Mouse (Mus musculus): ENCODE results near the gene Lsm4. TPM values are rescaled to one million over a fixed set of nuclear protein-coding genes. Genes with fewer than 3 reads are reported as not detected.

Gene Lsm4
- total and polyA plus RNA-seq, 3 experiments, result 94.1 to 889 (median 174) TPM

- DNase-seq (ENCODE audit: low spot score), result no peak
Observed at GRCm38 (mm10) chr8:70702842-70703182, 29.8 kb downstream of the Lsm4 start.

GRCm38 (mm10) chr8:70703287-70703686 is 30.2 kb downstream of the Lsm4 start, which contains the start of gene Iqcn:
TSS of gene Iqcn (plus strand) at chr8:70703457.
- ATAC-seq (ENCODE audit: extremely low read depth, insufficient number of reproducible peaks, low FRiP score, poor library complexity, severe bottlenecking) (no peak), DNase-seq (ENCODE audit: low spot score) (no peak)
- H3K4me3 ChIP-seq (ENCODE audit: low read depth, low read length), result no peak within 1 kb of the TSS
- no peaks in the 10 kb centered on the region for H3K9me3 ChIP-seq (replicated peaks)
- H3K27me3 ChIP-seq (ENCODE audit: insufficient read depth, low read length), result peaks cover 28% of the 10 kb centered on the region
- peaks cover 29% of the 10 kb centered on the region for H3K4me1 ChIP-seq (ENCODE audit: insufficient read depth, low read depth, low read length)
- H3K36me3 ChIP-seq (replicated peaks), result peaks cover 15% of the 10 kb centered on the region
- no peak for TF ChIP-seq GATA1 (IDR thresholded peaks at IDR 0.05; ENCODE audit: borderline replicate concordance, low read length)
- TF ChIP-seq POLR2AphosphoS5 (IDR thresholded peaks at IDR 0.05; ENCODE audit: insufficient replicate concordance, low read depth, low read length), result no peak
- TF ChIP-seq TAL1 (conservative IDR thresholded peaks at IDR 0.05; ENCODE audit: low read depth, low read length), result no peak
- no peak for TF ChIP-seq GATA2 (IDR thresholded peaks at IDR 0.05; ENCODE audit: borderline replicate concordance, low read depth, low read length)
- no peak for TF ChIP-seq CTCF (IDR thresholded peaks at IDR 0.05; ENCODE audit: low read depth, low read length)

More at GRCm38 (mm10) chr8:70702842-70703182, 29.8 kb downstream of the Lsm4 start:
- ATAC-seq (ENCODE audit: extremely low read depth, insufficient number of reproducible peaks, low FRiP score, poor library complexity, severe bottlenecking), result no peak
- H3K36me3 ChIP-seq (replicated peaks), result peaks cover 15% of the 10 kb centered on the region
- H3K27me3 ChIP-seq (ENCODE audit: insufficient read depth, low read length), result peaks cover 24% of the 10 kb centered on the region
- H3K4me1 ChIP-seq (ENCODE audit: insufficient read depth, low read depth, low read length), result peaks cover 34% of the 10 kb centered on the region
- no peaks in the 10 kb centered on the region for H3K9me3 ChIP-seq (replicated peaks)
- no peak overlapping the region for H3K4me3 ChIP-seq (ENCODE audit: low read depth, low read length)
- TF ChIP-seq TAL1 (conservative IDR thresholded peaks at IDR 0.05; ENCODE audit: low read depth, low read length) (no peak), GATA2 (IDR thresholded peaks at IDR 0.05; ENCODE audit: borderline replicate concordance, low read depth, low read length) (no peak), GATA1 (IDR thresholded peaks at IDR 0.05; ENCODE audit: borderline replicate concordance, low read length) (no peak), POLR2AphosphoS5 (IDR thresholded peaks at IDR 0.05; ENCODE audit: insufficient replicate concordance, low read depth, low read length) (no peak), CTCF (IDR thresholded peaks at IDR 0.05; ENCODE audit: low read depth, low read length) (no peak)

- DNase-seq (ENCODE audit: low spot score), result no peak
- H3K4me3 ChIP-seq (ENCODE audit: low read depth, low read length), result no peak overlapping the region
- no peaks in the 10 kb centered on the region for H3K36me3 ChIP-seq (replicated peaks)
- no peaks in the 10 kb centered on the region for H3K9me3 ChIP-seq (replicated peaks)
- peaks cover 7% of the 10 kb centered on the region; the same call in 1 of the 2 replicates for H3K4me1 ChIP-seq (ENCODE audit: insufficient read depth, low read depth, low read length)
- H3K27me3 ChIP-seq (ENCODE audit: insufficient read depth, low read length), result peaks cover 76% of the 10 kb centered on the region
- TF ChIP-seq POLR2AphosphoS5 (IDR thresholded peaks at IDR 0.05; ENCODE audit: insufficient replicate concordance, low read depth, low read length), result no peak
- no peak for TF ChIP-seq CTCF (IDR thresholded peaks at IDR 0.05; ENCODE audit: low read depth, low read length)
- no peak for TF ChIP-seq GATA1 (IDR thresholded peaks at IDR 0.05; ENCODE audit: borderline replicate concordance, low read length)
- no peak for TF ChIP-seq TAL1 (conservative IDR thresholded peaks at IDR 0.05; ENCODE audit: low read depth, low read length)
- TF ChIP-seq GATA2 (IDR thresholded peaks at IDR 0.05; ENCODE audit: borderline replicate concordance, low read depth, low read length), result no peak
- no peak for ATAC-seq (ENCODE audit: extremely low read depth, insufficient number of reproducible peaks, low FRiP score, poor library complexity, severe bottlenecking)
Observed at GRCm38 (mm10) chr8:70708281-70708680, 35.2 kb downstream of the Lsm4 start.

GRCm38 (mm10) chr8:70709794-70710193 is 36.7 kb downstream of the Lsm4 start:
- Histone ChIP-seq H3K4me1 (ENCODE audit: insufficient read depth, low read depth, low read length) (0 out of 2 replicates have a peak, but pooled peaks cover 5% of the 10 kb centered on the region), H3K36me3 (replicated peaks) (no peaks in the 10 kb centered on the region), H3K9me3 (replicated peaks) (no peaks in the 10 kb centered on the region), H3K27me3 (ENCODE audit: insufficient read depth, low read length) (peaks cover 84% of the 10 kb centered on the region), H3K4me3 (ENCODE audit: low read depth, low read length) (no peak overlapping the region)
- DNase-seq (ENCODE audit: low spot score) (no peak), ATAC-seq (ENCODE audit: extremely low read depth, insufficient number of reproducible peaks, low FRiP score, poor library complexity, severe bottlenecking) (no peak)
- TF ChIP-seq CTCF (IDR thresholded peaks at IDR 0.05; ENCODE audit: low read depth, low read length) (no peak), GATA2 (IDR thresholded peaks at IDR 0.05; ENCODE audit: borderline replicate concordance, low read depth, low read length) (no peak), GATA1 (IDR thresholded peaks at IDR 0.05; ENCODE audit: borderline replicate concordance, low read length) (no peak), TAL1 (conservative IDR thresholded peaks at IDR 0.05; ENCODE audit: low read depth, low read length) (no peak), POLR2AphosphoS5 (IDR thresholded peaks at IDR 0.05; ENCODE audit: insufficient replicate concordance, low read depth, low read length) (no peak)

GRCm38 (mm10) chr8:70710296-70710695 is 37.2 kb downstream of the Lsm4 start:
- H3K36me3 ChIP-seq (replicated peaks), result no peaks in the 10 kb centered on the region
- ATAC-seq (ENCODE audit: extremely low read depth, insufficient number of reproducible peaks, low FRiP score, poor library complexity, severe bottlenecking) (no peak), DNase-seq (ENCODE audit: low spot score) (no peak)
- no peak overlapping the region for H3K4me3 ChIP-seq (ENCODE audit: low read depth, low read length)
- H3K4me1 ChIP-seq (ENCODE audit: insufficient read depth, low read depth, low read length), result 0 out of 2 replicates have a peak, but pooled peaks cover 5% of the 10 kb centered on the region
- no peak for TF ChIP-seq GATA1 (IDR thresholded peaks at IDR 0.05; ENCODE audit: borderline replicate concordance, low read length)
- TF ChIP-seq POLR2AphosphoS5 (IDR thresholded peaks at IDR 0.05; ENCODE audit: insufficient replicate concordance, low read depth, low read length), result no peak
- no peak for TF ChIP-seq GATA2 (IDR thresholded peaks at IDR 0.05; ENCODE audit: borderline replicate concordance, low read depth, low read length)
- no peak for TF ChIP-seq CTCF (IDR thresholded peaks at IDR 0.05; ENCODE audit: low read depth, low read length)
- no peak for TF ChIP-seq TAL1 (conservative IDR thresholded peaks at IDR 0.05; ENCODE audit: low read depth, low read length)
- H3K9me3 ChIP-seq (replicated peaks), result no peaks in the 10 kb centered on the region
- H3K27me3 ChIP-seq (ENCODE audit: insufficient read depth, low read length), result peaks cover 84% of the 10 kb centered on the region

GRCm38 (mm10) chr8:70711041-70711440 is 38.0 kb downstream of the Lsm4 start:
- TF ChIP-seq GATA2 (IDR thresholded peaks at IDR 0.05; ENCODE audit: borderline replicate concordance, low read depth, low read length) (no peak), TAL1 (conservative IDR thresholded peaks at IDR 0.05; ENCODE audit: low read depth, low read length) (no peak), GATA1 (IDR thresholded peaks at IDR 0.05; ENCODE audit: borderline replicate concordance, low read length) (no peak), POLR2AphosphoS5 (IDR thresholded peaks at IDR 0.05; ENCODE audit: insufficient replicate concordance, low read depth, low read length) (no peak), CTCF (IDR thresholded peaks at IDR 0.05; ENCODE audit: low read depth, low read length) (no peak)
- DNase-seq (ENCODE audit: low spot score), result no peak
- ATAC-seq (ENCODE audit: extremely low read depth, insufficient number of reproducible peaks, low FRiP score, poor library complexity, severe bottlenecking), result no peak
- Histone ChIP-seq H3K9me3 (replicated peaks) (no peaks in the 10 kb centered on the region), H3K27me3 (ENCODE audit: insufficient read depth, low read length) (peaks cover 82% of the 10 kb centered on the region), H3K36me3 (replicated peaks) (no peaks in the 10 kb centered on the region), H3K4me1 (ENCODE audit: insufficient read depth, low read depth, low read length) (0 out of 2 replicates have a peak, but pooled peaks cover 5% of the 10 kb centered on the region), H3K4me3 (ENCODE audit: low read depth, low read length) (no peak overlapping the region)
